Mouse (Mus musculus) embryonic facial prominence, embryonic 13.5 days (tissue): ENCODE measurements at regions not wholly inside any gene's neighbourhood (a gene's known extent, or its start where the extent isn't known, plus 50 kb on each side); places are given as distances from the start of the nearest gene placed in this dataset.
A peak's percentile ranks its signal among the peaks of the same experiment; 100 is the strongest.

Experiments
- ATAC-seq: fragments of 200-750 bp; cut with Nextera tagmentation; 2 replicates; pipeline ENCODE4 v1.8.0; 2017; ENCODE audit warnings: low read depth; ENCODE audit not compliant: insufficient number of reproducible peaks, insufficient read depth, low FRiP score, low TSS enrichment
- H3K27ac ChIP-seq: fragments of 300-500 bp; sonication (generic); 2 replicates; pipeline ENCODE4 v1.5.1; 2015; ENCODE audit warnings: moderate library complexity, mild to moderate bottlenecking, inconsistent platforms
- H3K27me3 ChIP-seq: fragments of 300-500 bp; sonication (generic); 2 replicates; pipeline ENCODE4 v1.6.1; 2015; ENCODE audit warnings: mild to moderate bottlenecking, inconsistent platforms
- H3K36me3 ChIP-seq: fragments of 300-500 bp; sonication (generic); 2 replicates; pipeline ENCODE4 v1.6.1; 2015; ENCODE audit warnings: mild to moderate bottlenecking, inconsistent platforms
- H3K4me1 ChIP-seq: fragments of 300-500 bp; sonication (generic); 2 replicates; pipeline ENCODE4 v1.6.1; 2015; ENCODE audit warnings: inconsistent platforms
- H3K4me2 ChIP-seq: fragments of 300-500 bp; sonication (generic); 2 replicates; pipeline ENCODE4 v1.6.1; 2015; ENCODE audit warnings: moderate library complexity, mild to moderate bottlenecking, inconsistent platforms
- H3K4me3 ChIP-seq: fragments of 300-500 bp; sonication (generic); 2 replicates; pipeline ENCODE4 v1.5.1; 2015; ENCODE audit warnings: mild to moderate bottlenecking, inconsistent platforms
- H3K9ac ChIP-seq: fragments of 300-500 bp; sonication (generic); 2 replicates; pipeline ENCODE4 v1.6.1; 2015; ENCODE audit warnings: mild to moderate bottlenecking, inconsistent platforms
- H3K9me3 ChIP-seq: fragments of 300-500 bp; sonication (generic); 2 replicates; pipeline ENCODE4 v1.6.1; 2016; ENCODE audit warnings: inconsistent platforms
- WGBS: fragments of 180-500 bp; shearing (Covaris S2); methylation state at CpG from one replicate; pipeline ENCODE4 v1.1.7; 2015; ENCODE audit warnings: mixed read lengths; 5-methylcytosine and 5-hydroxymethylcytosine counted together

DNA sequence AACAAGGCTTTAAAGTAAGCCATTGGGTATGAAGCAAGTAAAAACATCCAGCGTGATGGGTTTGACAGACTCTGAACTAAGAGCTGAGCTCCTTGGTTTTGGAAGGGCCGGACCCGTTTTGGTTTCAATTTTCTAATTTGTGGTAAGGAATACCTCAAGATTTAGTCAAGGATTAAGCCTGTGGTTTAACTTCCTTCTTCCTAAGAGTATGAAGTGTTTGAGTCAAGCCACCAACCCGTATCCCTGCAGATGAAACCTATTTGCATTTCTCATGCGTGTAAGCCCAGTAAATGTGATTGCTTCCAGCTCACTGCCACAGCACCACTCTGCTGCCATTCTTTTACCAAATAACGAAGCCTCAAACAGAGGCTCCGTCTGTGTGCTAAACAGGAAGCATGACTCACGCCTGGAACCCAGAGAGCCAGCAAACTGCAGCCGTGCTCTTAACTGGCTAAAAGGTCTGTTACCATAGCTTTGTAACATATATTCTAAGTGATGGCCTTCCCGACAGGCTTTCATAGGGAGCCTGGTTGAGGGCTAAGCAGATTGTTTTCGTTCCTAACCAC is 149.7 kb downstream of the Etv1 start:
- H3K36me3 ChIP-seq, result no peaks in the 10 kb centered on the region
- H3K27ac ChIP-seq, result peak overlapping the region; percentile 51
- peak overlapping the region; percentile 47 for H3K4me2 ChIP-seq
- peaks cover 15% of the 10 kb centered on the region for H3K27me3 ChIP-seq
- WGBS, result 12% methylated on average over 11 of the region's 11 CpGs
- ATAC-seq, result peak; percentile 91
- peaks cover 13% of the 10 kb centered on the region for H3K4me1 ChIP-seq
- no peak overlapping the region for H3K9ac ChIP-seq
- no peaks in the 10 kb centered on the region for H3K9me3 ChIP-seq
- H3K4me3 ChIP-seq, result peak overlapping the region; percentile 9; the same call in 1 of the 2 replicates

DNA sequence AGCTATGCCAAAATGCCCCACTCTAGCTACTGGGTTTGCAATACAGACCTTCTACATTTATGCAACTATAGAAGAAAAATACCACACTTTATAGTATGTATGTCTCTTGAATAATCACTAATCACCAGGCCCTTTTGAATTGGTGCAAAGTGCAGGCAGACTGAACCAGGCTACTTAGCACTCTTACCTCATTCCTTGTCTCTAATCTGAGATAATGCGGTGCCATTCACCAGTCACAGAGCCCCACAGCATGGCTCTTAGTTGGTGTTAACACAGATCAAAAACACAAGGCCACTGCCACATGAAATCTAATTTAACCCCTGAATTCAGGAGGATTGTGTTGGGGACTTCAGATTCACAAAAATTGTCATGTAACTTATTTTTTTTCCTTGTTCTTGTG is 150.5 kb downstream of the Etv1 start:
- H3K36me3 ChIP-seq, result no peaks in the 10 kb centered on the region
- no peaks in the 10 kb centered on the region for H3K9me3 ChIP-seq
- peak overlapping the region; percentile 47 for H3K4me2 ChIP-seq
- H3K27ac ChIP-seq, result peak overlapping the region; percentile 51
- no peak for ATAC-seq
- 47% methylated on average over 1 of the region's 1 CpGs for WGBS
- H3K9ac ChIP-seq, result no peak overlapping the region
- H3K4me3 ChIP-seq, result no peak overlapping the region
- H3K27me3 ChIP-seq, result peaks cover 15% of the 10 kb centered on the region
- peaks cover 13% of the 10 kb centered on the region for H3K4me1 ChIP-seq

DNA sequence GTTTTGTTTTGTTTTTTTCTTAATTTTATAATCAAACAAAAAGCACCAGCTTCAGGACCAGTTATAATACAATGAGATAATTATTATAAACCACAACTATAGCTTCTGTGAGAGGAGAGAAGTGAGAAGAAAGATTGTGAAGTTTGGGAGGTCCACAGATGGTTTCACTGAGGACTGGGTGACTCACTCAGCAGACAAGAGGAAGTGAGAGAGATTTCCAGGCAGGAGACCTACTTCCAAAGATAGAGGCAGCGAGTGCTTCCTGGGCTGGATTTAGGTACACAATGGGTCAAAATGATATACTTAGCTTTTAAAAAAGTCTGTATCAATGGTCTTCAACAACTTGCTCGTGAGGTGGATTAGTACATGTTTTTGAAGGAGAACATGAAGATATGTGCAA is 152.6 kb downstream of the Etv1 start:
- H3K27me3 ChIP-seq, result peaks cover 4% of the 10 kb centered on the region; the same call in 1 of the 2 replicates
- no peak for ATAC-seq
- H3K9me3 ChIP-seq, result no peaks in the 10 kb centered on the region
- 85% methylated on average over 2 of the region's 2 CpGs for WGBS
- H3K9ac ChIP-seq, result no peak overlapping the region
- no peak overlapping the region for H3K4me3 ChIP-seq
- no peak overlapping the region for H3K27ac ChIP-seq
- H3K36me3 ChIP-seq, result no peaks in the 10 kb centered on the region
- no peak overlapping the region for H3K4me2 ChIP-seq
- peaks cover 13% of the 10 kb centered on the region for H3K4me1 ChIP-seq

DNA sequence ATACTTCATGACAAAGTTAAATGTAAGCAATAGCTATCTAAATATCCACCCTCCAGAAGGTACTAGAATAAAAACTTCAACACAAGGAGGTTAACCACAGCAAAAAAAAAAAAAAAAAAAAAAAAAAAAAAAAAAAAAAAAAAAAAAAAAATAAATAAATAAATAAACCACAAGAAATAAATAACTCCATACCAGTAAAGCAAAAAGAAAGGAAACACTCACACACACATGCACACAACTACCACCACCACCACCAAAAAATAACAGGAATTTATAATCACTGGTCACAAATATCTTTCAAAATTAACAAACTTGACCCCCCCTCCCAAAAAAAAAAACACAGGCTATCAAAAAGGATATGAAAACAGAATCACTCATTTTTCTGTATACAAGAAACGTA is 180.4 kb downstream of the Etv1 start:
- no peaks in the 10 kb centered on the region for H3K27me3 ChIP-seq

DNA sequence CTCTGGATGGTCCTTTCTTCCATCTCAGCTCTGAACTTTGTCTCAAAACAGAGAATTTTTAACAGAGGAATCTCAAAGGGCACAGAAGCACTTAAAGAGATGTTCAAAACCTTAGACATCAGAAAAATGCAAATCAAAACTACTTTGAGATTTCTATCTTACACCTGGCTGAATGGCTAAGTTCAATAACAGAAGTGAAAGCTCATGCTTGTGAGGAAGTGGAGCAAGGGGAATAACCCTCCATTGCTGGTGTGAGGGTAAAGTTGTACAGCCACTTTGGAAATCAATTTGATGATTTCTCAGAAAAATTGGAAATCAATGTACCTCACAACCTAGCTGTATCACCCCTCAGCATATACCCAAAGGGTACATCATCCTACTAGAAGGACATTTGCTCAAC is 183.1 kb downstream of the Etv1 start:
- no peak for ATAC-seq
- no peaks in the 10 kb centered on the region for H3K36me3 ChIP-seq
- H3K9me3 ChIP-seq, result no peaks in the 10 kb centered on the region
- H3K4me1 ChIP-seq, result no peaks in the 10 kb centered on the region
- no peak overlapping the region for H3K4me2 ChIP-seq
- H3K4me3 ChIP-seq, result no peak overlapping the region
- H3K27ac ChIP-seq, result no peak overlapping the region
- no peaks in the 10 kb centered on the region for H3K27me3 ChIP-seq
- no peak overlapping the region for H3K9ac ChIP-seq

More for the DNA sequence above, 180.4 kb downstream of the Etv1 start:
- H3K36me3 ChIP-seq, result no peaks in the 10 kb centered on the region
- no peaks in the 10 kb centered on the region for H3K4me1 ChIP-seq
- no peak overlapping the region for H3K9ac ChIP-seq
- 45% methylated on average over 1 of the region's 1 CpGs for WGBS
- ATAC-seq, result no peak
- no peak overlapping the region for H3K4me3 ChIP-seq
- no peak overlapping the region for H3K4me2 ChIP-seq
- no peak overlapping the region for H3K27ac ChIP-seq
- H3K9me3 ChIP-seq, result no peaks in the 10 kb centered on the region

DNA sequence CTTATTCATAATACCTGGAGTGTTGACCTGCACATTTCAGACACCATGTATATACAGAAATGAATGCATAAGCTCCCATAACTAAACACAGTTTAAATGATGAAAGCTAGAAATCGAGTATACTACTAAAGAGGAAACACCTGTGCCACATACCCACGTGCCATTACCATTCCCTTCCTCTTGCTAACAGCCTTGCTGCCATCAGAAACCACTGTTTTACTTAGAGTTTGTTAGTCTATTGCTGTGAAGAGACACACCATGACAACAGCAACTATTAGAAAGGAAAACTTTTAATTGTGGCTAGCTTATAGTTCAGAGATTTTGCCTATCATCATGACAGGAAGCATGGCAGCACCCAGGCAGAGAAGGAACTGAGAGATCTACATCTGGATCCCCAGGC is 191.2 kb downstream of the Etv1 start:
- H3K36me3 ChIP-seq, result no peaks in the 10 kb centered on the region
- no peak overlapping the region for H3K4me3 ChIP-seq
- 68% methylated on average over 2 of the region's 2 CpGs for WGBS
- no peaks in the 10 kb centered on the region for H3K9me3 ChIP-seq
- no peak overlapping the region for H3K9ac ChIP-seq
- H3K27ac ChIP-seq, result no peak overlapping the region
- H3K4me1 ChIP-seq, result no peaks in the 10 kb centered on the region
- H3K27me3 ChIP-seq, result no peaks in the 10 kb centered on the region
- no peak overlapping the region for H3K4me2 ChIP-seq
- no peak for ATAC-seq

DNA sequence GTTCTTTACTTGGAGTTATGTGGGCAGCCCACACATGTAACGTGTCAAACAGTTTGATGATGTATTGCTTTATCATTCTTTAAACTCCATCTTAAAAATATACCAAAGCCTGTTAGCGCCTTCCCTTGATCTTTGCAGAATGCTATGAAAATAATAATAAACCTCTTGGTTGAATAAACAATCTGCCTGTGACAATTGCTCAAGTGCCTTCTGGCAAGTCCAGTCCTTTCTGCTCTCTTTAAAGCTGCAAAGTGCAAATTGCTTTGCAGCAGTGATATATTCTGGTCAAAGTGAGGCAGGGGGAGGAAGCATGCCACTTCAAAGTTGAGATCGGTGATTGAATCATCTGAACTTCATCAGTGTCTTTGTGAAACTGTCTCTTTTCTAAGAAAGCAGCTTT is 193.0 kb downstream of the Etv1 start:
- Histone ChIP-seq H3K4me3 (no peak overlapping the region), H3K36me3 (no peaks in the 10 kb centered on the region), H3K9ac (no peak overlapping the region), H3K27ac (no peak overlapping the region), H3K27me3 (no peaks in the 10 kb centered on the region), H3K4me2 (no peak overlapping the region), H3K9me3 (no peaks in the 10 kb centered on the region), H3K4me1 (no peaks in the 10 kb centered on the region)
- WGBS, result 82% methylated on average over 3 of the region's 3 CpGs
- no peak for ATAC-seq

DNA sequence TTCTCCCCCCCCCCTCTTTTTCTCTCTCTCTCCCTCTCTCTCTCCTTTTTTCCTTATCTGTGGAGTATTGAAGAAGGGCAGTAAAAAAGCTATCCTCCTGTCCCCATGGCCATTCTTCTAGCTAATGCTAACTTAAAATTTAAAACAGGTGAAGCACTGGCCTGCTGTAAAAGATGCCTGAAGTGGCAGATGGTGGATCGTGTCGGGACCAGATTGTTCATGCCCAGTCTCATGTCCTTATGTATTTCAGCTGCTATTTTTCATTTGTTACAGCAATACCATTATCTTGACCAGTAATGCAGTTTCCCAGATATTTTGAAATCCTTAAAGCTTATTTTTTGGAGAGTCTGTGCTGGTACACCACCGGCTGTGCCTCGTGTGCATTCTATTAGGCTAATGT is 196.3 kb downstream of the Etv1 start:
- no peak overlapping the region for H3K4me2 ChIP-seq
- H3K4me3 ChIP-seq, result no peak overlapping the region
- WGBS, result 60% methylated on average over 4 of the region's 4 CpGs
- H3K27me3 ChIP-seq, result no peaks in the 10 kb centered on the region
- no peaks in the 10 kb centered on the region for H3K4me1 ChIP-seq
- H3K36me3 ChIP-seq, result no peaks in the 10 kb centered on the region
- no peak for ATAC-seq
- H3K9me3 ChIP-seq, result no peaks in the 10 kb centered on the region
- no peak overlapping the region for H3K27ac ChIP-seq
- H3K9ac ChIP-seq, result no peak overlapping the region

DNA sequence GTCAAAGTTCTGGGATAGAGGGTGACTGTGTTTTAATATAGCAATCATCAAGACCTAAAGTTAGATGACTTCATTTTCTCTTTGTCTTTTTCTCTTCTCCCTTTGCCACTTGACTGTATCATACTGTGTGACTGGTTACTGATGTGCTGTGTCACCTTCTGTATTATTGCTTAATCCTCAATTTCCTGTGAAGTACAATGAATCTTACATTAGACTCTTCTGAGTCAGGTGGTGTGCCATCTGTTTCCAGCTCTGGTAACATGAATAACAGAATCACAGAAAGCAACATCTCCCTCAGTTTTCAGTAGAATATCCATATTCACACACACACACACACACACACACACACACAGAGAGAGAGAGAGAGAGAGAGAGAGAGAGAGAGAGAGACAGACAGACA is 203.2 kb downstream of the Etv1 start:
- Histone ChIP-seq H3K4me3 (no peak overlapping the region), H3K27me3 (no peaks in the 10 kb centered on the region), H3K9ac (no peak overlapping the region), H3K27ac (no peak overlapping the region), H3K4me1 (no peaks in the 10 kb centered on the region), H3K9me3 (no peaks in the 10 kb centered on the region), H3K36me3 (no peaks in the 10 kb centered on the region), H3K4me2 (no peak overlapping the region)
- ATAC-seq, result no peak

DNA sequence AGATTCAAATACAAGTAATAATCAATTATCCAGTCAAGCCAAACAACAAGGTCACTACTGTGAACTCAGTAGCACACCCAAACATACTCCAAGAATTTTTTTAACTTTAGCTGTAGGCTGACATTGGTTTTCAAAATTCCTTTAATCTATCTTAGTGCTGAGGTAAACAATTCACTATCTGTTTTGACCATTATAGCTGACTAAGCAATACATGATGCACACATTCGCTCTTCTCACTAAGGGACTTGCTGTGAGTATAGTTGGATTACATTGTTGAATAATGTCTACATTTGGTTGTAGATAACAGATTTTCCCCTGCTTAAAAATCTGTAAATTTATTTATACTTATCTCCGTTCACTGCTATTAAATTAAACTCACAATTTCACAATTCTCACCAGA is 206.7 kb downstream of the Etv1 start:
- no peaks in the 10 kb centered on the region for H3K36me3 ChIP-seq
- no peak overlapping the region for H3K4me2 ChIP-seq
- no peak overlapping the region for H3K27ac ChIP-seq
- H3K9me3 ChIP-seq, result no peaks in the 10 kb centered on the region
- no peak overlapping the region for H3K9ac ChIP-seq
- no peak overlapping the region for H3K4me3 ChIP-seq
- no peak for ATAC-seq
- no peaks in the 10 kb centered on the region for H3K27me3 ChIP-seq
- 92% methylated on average over 2 of the region's 2 CpGs for WGBS
- H3K4me1 ChIP-seq, result no peaks in the 10 kb centered on the region

DNA sequence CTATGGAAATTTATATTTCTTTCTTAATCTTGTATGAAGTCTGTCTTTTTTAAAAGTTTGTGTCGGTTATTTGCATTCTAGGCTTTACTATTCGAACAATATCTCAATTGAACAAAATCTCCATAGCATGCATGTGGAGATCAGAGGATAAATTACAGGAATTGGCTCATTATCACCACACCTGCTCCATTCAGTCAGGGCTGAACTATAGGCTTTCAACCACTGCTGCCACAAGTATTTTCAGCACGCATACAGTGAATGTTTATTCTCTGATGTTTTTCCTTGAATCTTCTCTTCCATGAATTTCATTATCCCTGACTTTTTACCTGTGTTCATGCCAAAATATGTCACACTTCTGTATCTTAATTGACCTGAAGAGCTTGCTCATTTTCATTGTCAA is 207.2 kb downstream of the Etv1 start:
- no peak overlapping the region for H3K4me2 ChIP-seq
- no peaks in the 10 kb centered on the region for H3K4me1 ChIP-seq
- H3K27ac ChIP-seq, result no peak overlapping the region
- H3K9ac ChIP-seq, result no peak overlapping the region
- no peaks in the 10 kb centered on the region for H3K27me3 ChIP-seq
- ATAC-seq, result no peak
- no peak overlapping the region for H3K4me3 ChIP-seq
- H3K9me3 ChIP-seq, result no peaks in the 10 kb centered on the region
- no peaks in the 10 kb centered on the region for H3K36me3 ChIP-seq
- WGBS, result 73% methylated on average over 3 of the region's 3 CpGs

DNA sequence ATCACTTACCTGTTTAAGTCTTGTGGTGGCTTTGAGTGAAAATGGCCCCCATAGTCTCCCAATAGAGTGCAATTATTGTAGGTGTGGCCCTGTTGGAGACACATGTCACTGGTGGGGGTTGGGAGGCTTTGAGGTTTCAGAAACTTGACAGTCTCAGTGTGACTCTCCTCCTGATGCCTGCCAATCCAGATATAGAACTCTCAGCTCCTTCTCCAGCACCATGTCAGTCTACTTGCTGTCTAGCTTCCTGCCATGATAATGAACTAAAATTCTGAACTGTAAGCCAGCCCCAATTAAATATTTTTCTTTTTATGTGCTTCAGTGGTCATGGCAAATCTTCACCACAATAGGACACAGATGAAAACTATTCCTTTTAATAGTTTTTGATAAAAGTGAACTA is 208.1 kb downstream of the Etv1 start:
- ATAC-seq, result no peak
- no peaks in the 10 kb centered on the region for H3K4me1 ChIP-seq
- H3K4me2 ChIP-seq, result no peak overlapping the region
- H3K4me3 ChIP-seq, result no peak overlapping the region
- no peaks in the 10 kb centered on the region for H3K9me3 ChIP-seq
- H3K27me3 ChIP-seq, result no peaks in the 10 kb centered on the region
- H3K36me3 ChIP-seq, result no peaks in the 10 kb centered on the region
- H3K27ac ChIP-seq, result no peak overlapping the region
- H3K9ac ChIP-seq, result no peak overlapping the region

DNA sequence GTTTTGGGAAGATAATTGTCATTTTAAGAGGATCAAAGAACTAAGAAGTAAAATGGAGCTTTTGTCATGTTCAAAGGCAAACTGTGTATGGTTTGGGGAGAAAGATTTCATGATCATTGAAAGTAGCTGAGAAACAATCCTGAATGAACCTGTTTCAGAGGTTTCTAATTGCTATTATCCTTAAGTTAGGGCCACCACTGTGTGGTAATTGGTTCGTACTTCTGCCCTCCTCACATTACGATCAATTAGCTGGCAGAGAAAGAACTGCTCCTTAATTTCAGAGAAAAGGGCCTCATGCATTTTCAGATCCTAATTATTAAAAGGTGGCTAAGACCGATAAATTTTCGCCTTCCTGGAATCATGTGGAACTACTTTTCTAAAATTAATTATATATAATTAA is 208.6 kb downstream of the Etv1 start:
- Histone ChIP-seq H3K36me3 (no peaks in the 10 kb centered on the region), H3K4me2 (no peak overlapping the region), H3K9me3 (no peaks in the 10 kb centered on the region), H3K27me3 (no peaks in the 10 kb centered on the region), H3K27ac (no peak overlapping the region), H3K4me3 (no peak overlapping the region), H3K4me1 (no peaks in the 10 kb centered on the region), H3K9ac (no peak overlapping the region)
- 53% methylated on average over 4 of the region's 4 CpGs for WGBS
- no peak for ATAC-seq
